Mouse (Mus musculus): ENCODE measurements at regions not wholly inside any gene's neighbourhood (a gene's known extent, or its start where the extent isn't known, plus 50 kb on each side); places are given as distances from the start of the nearest gene placed in this dataset.
A peak's percentile ranks its signal among the peaks of the same experiment; 100 is the strongest.

DNA sequence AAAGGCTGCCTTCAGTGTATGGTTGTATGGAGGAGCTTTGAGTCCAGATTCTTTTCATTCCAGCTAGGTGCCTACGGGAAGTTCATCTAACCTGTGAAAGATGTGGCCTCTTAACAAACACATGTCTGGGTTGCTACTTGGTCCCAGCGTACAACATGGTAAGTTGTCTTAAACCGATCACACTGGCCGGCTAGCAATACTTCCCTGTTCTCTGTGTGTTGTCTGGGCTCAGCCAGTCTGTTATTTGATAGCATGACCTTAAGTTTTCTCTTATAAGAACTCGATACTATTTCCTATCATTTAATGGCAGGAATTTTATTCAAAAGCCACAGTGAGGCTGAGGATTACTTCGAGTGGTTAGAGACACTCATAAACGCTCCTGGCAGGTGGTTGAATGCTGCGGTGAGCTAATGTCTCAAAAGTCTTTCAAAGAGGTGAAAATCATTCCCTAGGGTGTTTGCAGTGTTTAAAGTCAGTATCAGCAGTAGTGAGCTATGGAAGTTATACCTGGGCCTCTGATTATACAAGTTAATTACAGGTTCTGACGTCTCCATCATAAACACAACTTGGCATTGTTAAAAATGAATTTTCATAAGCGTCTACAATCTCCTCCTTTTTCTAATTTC lies 414.2 kb downstream of the Irx1 start:
- Histone ChIP-seq H3K27ac (ENCODE audit: low read depth, low read length) (no peak overlapping the region), H3K4me2 (replicated peaks; ENCODE audit: low read depth, low read length) (no peak overlapping the region), H3K4me1 (replicated peaks; ENCODE audit: control insufficient read depth, insufficient read depth, low read length) (no peaks in the 10 kb centered on the region), H3K9ac (ENCODE audit: low read depth, low read length) (no peak overlapping the region), H3K4me3 (ENCODE audit: low read depth, low read length) (no peak overlapping the region), H3K9me3 (ENCODE audit: control insufficient read depth, low read length) (no peaks in the 10 kb centered on the region), H3K27me3 (ENCODE audit: control insufficient read depth, insufficient read depth, low read length) (no peaks in the 10 kb centered on the region), H3K36me3 (ENCODE audit: control insufficient read depth, insufficient read depth, low read length) (no peaks in the 10 kb centered on the region)
- DNase-seq (ENCODE audit: low spot score): no peak
- no peak for ATAC-seq (ENCODE audit: low FRiP score)
- WGBS: 87% methylated on average over 10 of the region's 10 CpGs

DNA sequence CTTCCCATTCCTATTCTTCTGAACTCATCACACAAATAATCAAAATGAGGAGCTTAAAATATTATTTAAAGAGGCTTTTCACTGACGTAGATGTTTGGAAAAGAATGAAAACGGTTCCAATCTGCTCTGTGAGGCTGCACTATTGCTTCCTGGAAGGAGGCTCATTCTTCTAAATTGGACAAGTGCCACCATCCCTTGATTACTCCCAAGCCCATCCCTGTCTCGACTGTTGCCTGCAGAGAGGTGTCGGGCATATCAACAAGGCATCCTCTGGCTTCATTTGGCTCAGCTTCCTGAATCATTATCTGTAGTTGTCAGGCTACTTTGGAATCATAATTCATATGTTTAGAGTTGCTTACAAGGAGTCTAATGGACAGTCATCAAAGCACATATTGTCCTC lies 425.3 kb downstream of the Irx1 start:
- ATAC-seq (ENCODE audit: low FRiP score) (no peak), DNase-seq (ENCODE audit: low spot score) (no peak)
- H3K9ac ChIP-seq (ENCODE audit: low read depth, low read length): no peak overlapping the region
- H3K4me2 ChIP-seq (replicated peaks; ENCODE audit: low read depth, low read length): no peak overlapping the region
- no peaks in the 10 kb centered on the region for H3K9me3 ChIP-seq (ENCODE audit: control insufficient read depth, low read length)
- 77% methylated on average over 4 of the region's 4 CpGs for WGBS
- H3K4me1 ChIP-seq (replicated peaks; ENCODE audit: control insufficient read depth, insufficient read depth, low read length): no peaks in the 10 kb centered on the region
- H3K27ac ChIP-seq (ENCODE audit: low read depth, low read length): no peak overlapping the region
- no peak overlapping the region for H3K4me3 ChIP-seq (ENCODE audit: low read depth, low read length)
- no peaks in the 10 kb centered on the region for H3K36me3 ChIP-seq (ENCODE audit: control insufficient read depth, insufficient read depth, low read length)
- H3K27me3 ChIP-seq (ENCODE audit: control insufficient read depth, insufficient read depth, low read length): no peaks in the 10 kb centered on the region

DNA sequence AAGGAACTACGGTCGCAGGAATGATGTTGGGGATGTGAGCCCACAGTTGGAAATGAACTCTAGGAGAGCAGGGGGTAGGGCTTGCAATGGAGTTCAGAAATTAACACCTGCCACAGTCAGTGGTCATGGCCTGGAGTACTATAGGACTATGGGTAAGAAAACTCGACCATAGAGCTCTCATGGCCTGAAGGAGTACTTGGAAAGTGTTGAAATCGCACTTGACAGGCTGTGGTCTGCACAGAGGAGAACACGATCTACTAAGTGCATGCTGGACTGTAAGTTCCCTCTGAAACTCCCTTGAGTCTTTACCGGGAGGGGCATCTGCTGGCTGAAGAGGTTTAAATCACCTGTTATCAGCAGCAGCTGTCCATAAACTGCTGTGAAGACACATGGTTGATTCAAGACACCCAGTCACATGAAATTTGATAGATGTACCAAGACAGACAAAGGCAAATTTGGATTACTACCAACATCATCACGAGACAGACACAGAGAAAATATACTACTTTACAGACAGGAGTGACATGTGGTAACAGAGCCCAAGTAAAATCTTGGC lies 430.6 kb downstream of the Irx1 start:
- DNase-seq (ENCODE audit: low spot score) (no peak), ATAC-seq (ENCODE audit: low FRiP score) (no peak)
- Histone ChIP-seq H3K27me3 (ENCODE audit: control insufficient read depth, insufficient read depth, low read length) (no peaks in the 10 kb centered on the region), H3K4me3 (ENCODE audit: low read depth, low read length) (no peak overlapping the region), H3K36me3 (ENCODE audit: control insufficient read depth, insufficient read depth, low read length) (no peaks in the 10 kb centered on the region), H3K4me2 (replicated peaks; ENCODE audit: low read depth, low read length) (no peak overlapping the region), H3K9me3 (ENCODE audit: control insufficient read depth, low read length) (no peaks in the 10 kb centered on the region), H3K4me1 (replicated peaks; ENCODE audit: control insufficient read depth, insufficient read depth, low read length) (no peaks in the 10 kb centered on the region), H3K27ac (ENCODE audit: low read depth, low read length) (no peak overlapping the region), H3K9ac (ENCODE audit: low read depth, low read length) (no peak overlapping the region)
- WGBS: 84% methylated on average over 7 of the region's 7 CpGs

DNA sequence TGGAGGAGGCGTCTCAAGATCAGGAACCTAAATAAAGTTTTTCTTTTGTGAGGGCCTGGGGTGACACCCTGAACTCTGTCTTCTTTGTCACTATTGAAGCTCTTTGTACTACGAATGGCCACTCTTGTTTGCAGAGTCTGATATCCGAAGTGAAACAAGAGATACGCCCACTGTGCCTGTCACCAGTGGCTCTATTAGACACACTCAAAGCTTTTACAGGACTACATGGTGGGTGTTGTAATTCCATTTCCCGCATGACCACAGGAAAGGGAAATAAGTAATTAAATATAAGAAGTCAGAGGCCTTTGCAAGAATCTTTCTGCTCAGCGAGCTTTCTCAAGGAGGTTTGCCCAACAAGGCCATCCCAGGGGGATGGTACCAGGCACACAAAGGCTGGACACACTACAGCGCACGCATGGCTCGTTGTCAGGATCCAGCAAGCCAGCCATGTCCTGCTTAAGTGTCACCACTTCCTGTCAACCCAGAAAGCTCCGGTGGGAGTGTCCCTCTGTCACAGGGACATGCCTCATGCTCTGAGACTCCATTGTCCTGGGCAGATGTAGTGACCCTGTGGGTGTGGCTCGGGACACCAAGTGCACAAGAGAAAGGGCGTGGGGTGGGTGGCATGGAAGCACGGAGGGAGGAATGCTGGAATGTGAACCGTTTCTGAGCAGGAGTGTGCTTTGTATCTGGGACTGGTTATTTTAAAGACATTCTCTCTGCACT lies 434.0 kb downstream of the Irx1 start:
- H3K36me3 ChIP-seq (ENCODE audit: control insufficient read depth, insufficient read depth, low read length): no peaks in the 10 kb centered on the region
- H3K27me3 ChIP-seq (ENCODE audit: control insufficient read depth, insufficient read depth, low read length): no peaks in the 10 kb centered on the region
- DNase-seq (ENCODE audit: low spot score): peak; percentile 51
- WGBS: 32% methylated on average over 14 of the region's 14 CpGs
- H3K4me2 ChIP-seq (replicated peaks; ENCODE audit: low read depth, low read length): no peak overlapping the region; the same call in 1 of the 2 replicates
- H3K9me3 ChIP-seq (ENCODE audit: control insufficient read depth, low read length): no peaks in the 10 kb centered on the region
- H3K4me1 ChIP-seq (replicated peaks; ENCODE audit: control insufficient read depth, insufficient read depth, low read length): no peaks in the 10 kb centered on the region
- peak; percentile 67 for ATAC-seq (ENCODE audit: low FRiP score)
- H3K27ac ChIP-seq (ENCODE audit: low read depth, low read length): no peak overlapping the region
- H3K4me3 ChIP-seq (ENCODE audit: low read depth, low read length): no peak overlapping the region
- H3K9ac ChIP-seq (ENCODE audit: low read depth, low read length): no peak overlapping the region

DNA sequence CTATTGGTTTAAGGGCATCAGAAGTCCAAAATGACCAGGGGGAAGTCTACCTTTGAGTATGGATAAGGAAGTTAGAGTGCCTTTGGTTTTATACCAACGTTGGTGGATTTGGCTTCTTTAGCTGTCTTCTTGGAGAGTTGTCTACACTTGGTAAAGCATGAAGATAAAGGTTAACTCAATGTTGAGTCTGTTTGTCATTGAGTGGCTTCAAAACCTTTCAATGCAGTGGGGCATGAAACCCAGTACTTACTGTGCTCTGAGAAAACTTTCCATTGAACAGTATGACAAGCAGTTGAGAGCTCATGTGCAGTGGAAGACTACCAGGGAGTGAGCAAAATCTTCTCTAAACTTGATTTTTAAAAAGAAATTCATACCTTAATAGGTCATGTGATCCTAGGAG lies 445.7 kb downstream of the Irx1 start:
- no peak for ATAC-seq (ENCODE audit: low FRiP score)
- Histone ChIP-seq H3K4me3 (ENCODE audit: low read depth, low read length) (no peak overlapping the region), H3K27ac (ENCODE audit: low read depth, low read length) (no peak overlapping the region), H3K27me3 (ENCODE audit: control insufficient read depth, insufficient read depth, low read length) (no peaks in the 10 kb centered on the region), H3K4me2 (replicated peaks; ENCODE audit: low read depth, low read length) (no peak overlapping the region), H3K9me3 (ENCODE audit: control insufficient read depth, low read length) (no peaks in the 10 kb centered on the region), H3K36me3 (ENCODE audit: control insufficient read depth, insufficient read depth, low read length) (no peaks in the 10 kb centered on the region), H3K9ac (ENCODE audit: low read depth, low read length) (no peak overlapping the region), H3K4me1 (replicated peaks; ENCODE audit: control insufficient read depth, insufficient read depth, low read length) (no peaks in the 10 kb centered on the region)
- no peak for DNase-seq (ENCODE audit: low spot score)
- 89% methylated on average over 1 of the region's 1 CpGs for WGBS

DNA sequence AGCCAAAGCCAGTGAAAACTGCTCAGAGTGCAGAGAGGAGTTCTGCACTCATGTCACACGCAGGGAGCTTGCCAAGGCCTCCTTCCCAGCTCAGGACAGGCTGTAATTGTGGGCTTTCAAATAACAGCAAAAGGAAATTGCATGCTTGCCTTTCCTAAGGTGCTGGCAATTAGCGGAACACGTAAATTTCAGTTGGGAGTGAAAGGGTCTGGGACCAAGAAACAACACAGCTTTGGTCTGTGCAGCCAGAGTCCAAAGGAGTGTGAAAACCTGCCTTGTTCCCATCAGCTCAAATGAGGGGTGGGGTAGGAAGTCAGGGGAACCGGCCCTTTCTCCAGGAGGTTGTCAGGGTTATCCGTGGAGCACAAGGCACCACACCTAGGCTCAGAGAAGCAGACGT lies 450.3 kb downstream of the Irx1 start:
- no peak overlapping the region for H3K4me2 ChIP-seq (replicated peaks; ENCODE audit: low read depth, low read length)
- no peak overlapping the region for H3K4me3 ChIP-seq (ENCODE audit: low read depth, low read length)
- no peak overlapping the region for H3K9ac ChIP-seq (ENCODE audit: low read depth, low read length)
- ATAC-seq (ENCODE audit: low FRiP score) (no peak), DNase-seq (ENCODE audit: low spot score) (no peak)
- WGBS: 65% methylated on average over 6 of the region's 6 CpGs
- H3K27me3 ChIP-seq (ENCODE audit: control insufficient read depth, insufficient read depth, low read length): 0 out of 2 replicates have a peak, but pooled peaks cover 2% of the 10 kb centered on the region
- H3K9me3 ChIP-seq (ENCODE audit: control insufficient read depth, low read length): no peaks in the 10 kb centered on the region
- no peaks in the 10 kb centered on the region for H3K36me3 ChIP-seq (ENCODE audit: control insufficient read depth, insufficient read depth, low read length)
- no peak overlapping the region for H3K27ac ChIP-seq (ENCODE audit: low read depth, low read length)
- no peaks in the 10 kb centered on the region for H3K4me1 ChIP-seq (replicated peaks; ENCODE audit: control insufficient read depth, insufficient read depth, low read length)

DNA sequence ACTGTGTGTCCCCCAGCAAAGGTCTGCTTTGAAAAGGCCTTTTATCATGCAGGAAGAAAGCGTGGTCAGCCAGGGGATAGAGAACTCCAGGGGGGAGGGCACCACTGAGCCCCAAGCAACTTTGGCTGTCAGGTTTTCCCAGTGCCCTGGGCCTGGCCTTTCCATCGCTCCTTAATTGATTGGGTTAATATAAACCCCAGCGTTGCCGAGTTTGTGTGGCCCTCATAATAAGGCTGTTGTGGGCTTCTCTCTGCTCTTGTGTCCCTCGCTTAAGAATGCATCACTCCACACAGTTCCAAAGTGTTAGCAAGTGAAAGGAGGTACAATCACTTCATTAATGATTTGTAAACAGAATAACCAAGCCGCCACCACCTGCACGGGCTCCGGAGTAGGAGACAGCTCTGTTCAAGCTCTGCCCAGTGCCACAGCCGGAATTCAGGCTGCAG lies 455.5 kb downstream of the Irx1 start:
- Histone ChIP-seq H3K9ac (ENCODE audit: low read depth, low read length) (no peak overlapping the region), H3K27me3 (ENCODE audit: control insufficient read depth, insufficient read depth, low read length) (0 out of 2 replicates have a peak, but pooled peaks cover 2% of the 10 kb centered on the region), H3K4me2 (replicated peaks; ENCODE audit: low read depth, low read length) (peak overlapping the region; percentile 19), H3K4me1 (replicated peaks; ENCODE audit: control insufficient read depth, insufficient read depth, low read length) (peaks cover 5% of the 10 kb centered on the region; the same call in 1 of the 2 replicates), H3K4me3 (ENCODE audit: low read depth, low read length) (no peak overlapping the region), H3K36me3 (ENCODE audit: control insufficient read depth, insufficient read depth, low read length) (no peaks in the 10 kb centered on the region), H3K9me3 (ENCODE audit: control insufficient read depth, low read length) (no peaks in the 10 kb centered on the region), H3K27ac (ENCODE audit: low read depth, low read length) (peak overlapping the region; percentile 55)
- WGBS: 10% methylated on average over 9 of the region's 9 CpGs
- DNase-seq (ENCODE audit: low spot score) (peak; percentile 48), ATAC-seq (ENCODE audit: low FRiP score) (peak; percentile 83)

DNA sequence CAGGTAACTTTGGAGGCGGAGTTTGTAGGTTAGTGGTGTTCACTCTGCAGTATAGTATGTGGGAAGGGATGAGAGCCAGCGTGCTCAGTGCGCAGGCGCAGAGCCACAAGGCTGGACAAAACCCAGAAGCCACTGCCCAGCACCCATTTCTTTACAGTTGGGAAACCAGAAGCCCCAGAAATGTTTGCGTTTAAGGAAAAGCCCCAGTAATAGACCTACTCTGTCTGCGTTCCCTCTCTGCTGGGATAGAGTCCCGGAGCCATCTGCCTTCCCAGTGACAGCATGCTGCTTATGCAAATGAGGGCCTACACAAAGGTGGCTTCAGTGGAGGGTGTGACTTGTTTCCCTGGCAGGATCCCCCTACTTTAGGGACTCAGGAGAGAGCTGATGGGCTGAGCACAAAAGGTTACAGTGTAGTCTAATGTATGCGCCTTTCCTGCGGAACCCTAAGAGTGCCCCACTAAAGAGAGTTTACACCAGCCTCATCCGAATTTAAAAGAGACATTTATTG lies 456.0 kb downstream of the Irx1 start:
- DNase-seq (ENCODE audit: low spot score) (peak; percentile 75), ATAC-seq (ENCODE audit: low FRiP score) (peak; percentile 89)
- H3K9ac ChIP-seq (ENCODE audit: low read depth, low read length): no peak overlapping the region
- peaks cover 5% of the 10 kb centered on the region; the same call in 1 of the 2 replicates for H3K4me1 ChIP-seq (replicated peaks; ENCODE audit: control insufficient read depth, insufficient read depth, low read length)
- H3K4me2 ChIP-seq (replicated peaks; ENCODE audit: low read depth, low read length): peak overlapping the region; percentile 19
- no peaks in the 10 kb centered on the region for H3K9me3 ChIP-seq (ENCODE audit: control insufficient read depth, low read length)
- H3K36me3 ChIP-seq (ENCODE audit: control insufficient read depth, insufficient read depth, low read length): no peaks in the 10 kb centered on the region
- 8% methylated on average over 10 of the region's 10 CpGs for WGBS
- H3K4me3 ChIP-seq (ENCODE audit: low read depth, low read length): no peak overlapping the region
- 0 out of 2 replicates have a peak, but pooled peaks cover 2% of the 10 kb centered on the region for H3K27me3 ChIP-seq (ENCODE audit: control insufficient read depth, insufficient read depth, low read length)
- peak overlapping the region; percentile 55 for H3K27ac ChIP-seq (ENCODE audit: low read depth, low read length)

Measured in hindbrain, embryonic 11.5 days (tissue).